Mouse (Mus musculus) E14TG2a.4 (cell line): ENCODE measurements at regions not wholly inside any gene's neighbourhood (a gene's known extent, or its start where the extent isn't known, plus 50 kb on each side); places are given as distances from the start of the nearest gene placed in this dataset.

Experiments used
- H3K27me3 ChIP-seq: 2 replicates; pipeline ENCODE4 v1.6.1; 2014; ENCODE audit warnings: low read length, control low read depth; ENCODE audit not compliant: insufficient read depth
- H3K36me3 ChIP-seq: 2 replicates; pipeline ENCODE4 v1.6.1; 2014; ENCODE audit warnings: low read length, control low read depth; ENCODE audit not compliant: insufficient read depth
- H3K4me1 ChIP-seq: replicated peaks from 2 replicates; pipeline ENCODE4 v1.6.1; 2014; ENCODE audit warnings: low read depth, low read length, control low read depth
- H3K4me3 ChIP-seq: replicated peaks from 2 replicates; pipeline ENCODE4 v1.5.1; 2014; ENCODE audit warnings: mild to moderate bottlenecking, low read length
- H3K9me3 ChIP-seq: 2 replicates; pipeline ENCODE4 v1.6.1; 2014; ENCODE audit warnings: low read length, control low read depth
- CTCF ChIP-seq: conservative IDR thresholded peaks from 2 replicates; pipeline ENCODE4 v1.5.1; 2014; ENCODE audit warnings: low read length
- NANOG ChIP-seq: IDR thresholded peaks from 2 replicates; pipeline ENCODE4 v1.6.1; 2014; ENCODE audit warnings: borderline replicate concordance, low read length, mixed read lengths
- POU5F1 ChIP-seq: IDR thresholded peaks from 2 replicates; pipeline ENCODE4 v1.6.1; 2014; ENCODE audit warnings: low read length, borderline replicate concordance

GRCm38 (mm10) chr16:5529823-5530222, 274.0 kb upstream of the Eef2kmt start:
- H3K9me3 ChIP-seq, result no peaks in the 10 kb centered on the region
- TF ChIP-seq POU5F1, result no peak
- no peak for TF ChIP-seq NANOG
- TF ChIP-seq CTCF, result no peak
- no peaks in the 10 kb centered on the region; the same call in 1 of the 2 replicates for H3K27me3 ChIP-seq
- no peak overlapping the region for H3K4me3 ChIP-seq
- H3K4me1 ChIP-seq, result peaks cover 6% of the 10 kb centered on the region
- H3K36me3 ChIP-seq, result no peaks in the 10 kb centered on the region

GRCm38 (mm10) chr16:5527936-5528335, 272.2 kb upstream of the Eef2kmt start:
- peaks cover 4% of the 10 kb centered on the region; the same call in 1 of the 2 replicates for H3K4me1 ChIP-seq
- H3K36me3 ChIP-seq, result no peaks in the 10 kb centered on the region
- no peaks in the 10 kb centered on the region for H3K9me3 ChIP-seq
- no peaks in the 10 kb centered on the region; the same call in 1 of the 2 replicates for H3K27me3 ChIP-seq
- TF ChIP-seq CTCF (no peak), POU5F1 (no peak), NANOG (no peak)
- no peak overlapping the region for H3K4me3 ChIP-seq

- Histone ChIP-seq H3K36me3 (no peaks in the 10 kb centered on the region), H3K4me3 (no peak overlapping the region), H3K4me1 (peaks cover 6% of the 10 kb centered on the region; the same call in 1 of the 2 replicates), H3K27me3 (no peaks in the 10 kb centered on the region), H3K9me3 (peaks cover 7% of the 10 kb centered on the region; the same call in 1 of the 2 replicates)
- TF ChIP-seq POU5F1, result no peak
- TF ChIP-seq NANOG, result no peak
- TF ChIP-seq CTCF, result no peak
Measured at GRCm38 (mm10) chr16:5524375-5524774, 268.6 kb upstream of the Eef2kmt start.

- Histone ChIP-seq H3K9me3 (peaks cover 9% of the 10 kb centered on the region; the same call in 1 of the 2 replicates), H3K4me3 (no peak overlapping the region), H3K4me1 (peaks cover 6% of the 10 kb centered on the region; the same call in 1 of the 2 replicates), H3K36me3 (no peaks in the 10 kb centered on the region), H3K27me3 (no peaks in the 10 kb centered on the region)
- TF ChIP-seq POU5F1, result no peak
- TF ChIP-seq CTCF, result no peak
- no peak for TF ChIP-seq NANOG
Measured at GRCm38 (mm10) chr16:5523402-5524021, 267.7 kb upstream of the Eef2kmt start.

- H3K9me3 ChIP-seq, result peaks cover 9% of the 10 kb centered on the region; the same call in 1 of the 2 replicates
- no peak overlapping the region for H3K4me3 ChIP-seq
- H3K36me3 ChIP-seq, result no peaks in the 10 kb centered on the region
- H3K4me1 ChIP-seq, result 0 out of 2 replicates have a peak, but pooled peaks cover 2% of the 10 kb centered on the region
- TF ChIP-seq CTCF, result no peak
- TF ChIP-seq POU5F1, result no peak
- no peak for TF ChIP-seq NANOG
- peaks cover 6% of the 10 kb centered on the region; the same call in 1 of the 2 replicates for H3K27me3 ChIP-seq
Measured at GRCm38 (mm10) chr16:5517746-5518145, 262.0 kb upstream of the Eef2kmt start.

GRCm38 (mm10) chr16:5515867-5516266, 260.1 kb upstream of the Eef2kmt start:
- Histone ChIP-seq H3K4me1 (no peaks in the 10 kb centered on the region), H3K4me3 (no peak overlapping the region), H3K9me3 (peaks cover 9% of the 10 kb centered on the region; the same call in 1 of the 2 replicates), H3K36me3 (no peaks in the 10 kb centered on the region), H3K27me3 (peaks cover 14% of the 10 kb centered on the region)
- TF ChIP-seq POU5F1 (no peak), NANOG (no peak), CTCF (no peak)

- TF ChIP-seq CTCF (no peak), NANOG (no peak)
- Histone ChIP-seq H3K4me1 (no peaks in the 10 kb centered on the region), H3K36me3 (no peaks in the 10 kb centered on the region), H3K9me3 (no peaks in the 10 kb centered on the region), H3K27me3 (peaks cover 5% of the 10 kb centered on the region; the same call in 1 of the 2 replicates), H3K4me3 (no peak overlapping the region)
Measured at GRCm38 (mm10) chr16:5507261-5507660, 251.5 kb upstream of the Eef2kmt start.

- H3K36me3 ChIP-seq, result no peaks in the 10 kb centered on the region
- H3K27me3 ChIP-seq, result no peaks in the 10 kb centered on the region
- H3K9me3 ChIP-seq, result no peaks in the 10 kb centered on the region
- H3K4me1 ChIP-seq, result no peaks in the 10 kb centered on the region
- TF ChIP-seq POU5F1 (no peak), NANOG (no peak), CTCF (no peak)
- no peak overlapping the region for H3K4me3 ChIP-seq
Measured at GRCm38 (mm10) chr16:5501961-5502360, 246.2 kb upstream of the Eef2kmt start.
